Mouse (Mus musculus): ENCODE results near the gene Sspo.

Gene Sspo

GRCm38 (mm10) chr6:48530862-48531261 lies 82.8 kb downstream of the Sspo start:
- Histone ChIP-seq H3K27me3 (ENCODE audit: control insufficient read depth, insufficient read depth, low read length, poor library complexity, severe bottlenecking) (no peaks in the 10 kb centered on the region), H3K36me3 (ENCODE audit: control insufficient read depth, insufficient read depth, low read length, poor library complexity, severe bottlenecking) (no peaks in the 10 kb centered on the region)
- no peak for DNase-seq (ENCODE audit: low read depth, low spot score)

DNA sequence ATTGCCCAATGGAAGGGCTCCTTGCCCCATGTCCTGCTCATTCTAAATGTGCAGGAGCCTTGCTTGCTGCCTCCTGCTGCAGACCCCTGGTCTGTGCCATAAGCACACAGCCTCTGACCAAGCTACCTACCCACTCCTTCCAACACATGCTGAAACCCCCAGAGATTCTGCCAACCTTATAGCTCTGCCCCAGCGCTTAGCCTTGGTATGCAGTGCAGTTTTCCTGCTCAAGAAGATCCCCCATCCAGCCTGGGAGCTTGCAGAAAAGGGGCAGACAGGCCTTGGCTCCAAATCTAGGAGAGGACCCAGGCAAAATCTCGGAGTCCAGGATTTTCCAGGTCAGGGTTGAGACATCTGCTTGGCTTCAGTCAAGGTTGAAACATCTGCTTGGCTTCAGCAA lies 85.4 kb downstream of the Sspo start:
- no peaks in the 10 kb centered on the region for H3K36me3 ChIP-seq (ENCODE audit: control insufficient read depth, insufficient read depth, low read length, poor library complexity, severe bottlenecking)
- no peak for DNase-seq (ENCODE audit: low read depth, low spot score)
- no peaks in the 10 kb centered on the region for H3K27me3 ChIP-seq (ENCODE audit: control insufficient read depth, insufficient read depth, low read length, poor library complexity, severe bottlenecking)

DNA sequence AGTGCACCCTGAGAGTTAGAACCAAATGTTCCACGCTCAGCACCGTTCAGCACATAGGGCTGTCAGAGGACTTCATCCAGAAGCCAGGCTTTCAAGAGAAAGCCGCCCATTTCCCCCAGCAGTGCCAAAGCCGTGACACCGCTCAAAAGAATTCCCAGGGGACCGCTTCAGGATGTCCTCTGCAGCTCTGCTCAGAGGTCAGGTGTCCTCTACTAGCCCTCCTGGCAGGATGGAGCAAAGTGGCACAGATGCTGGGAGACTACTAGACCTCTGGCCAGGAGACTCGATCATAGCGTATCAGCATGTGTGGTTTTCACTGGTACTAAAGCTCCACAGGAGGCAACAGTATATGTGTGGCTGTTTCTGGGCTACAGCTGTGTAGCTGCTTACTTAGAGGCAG lies 86.9 kb downstream of the Sspo start:
- no peaks in the 10 kb centered on the region for H3K36me3 ChIP-seq (ENCODE audit: control insufficient read depth, insufficient read depth, low read length, poor library complexity, severe bottlenecking)
- no peak for DNase-seq (ENCODE audit: low read depth, low spot score)

GRCm38 (mm10) chr6:48536091-48536490 lies 88.1 kb downstream of the Sspo start:
- H3K27me3 ChIP-seq (ENCODE audit: control insufficient read depth, insufficient read depth, low read length, poor library complexity, severe bottlenecking) = no peaks in the 10 kb centered on the region
- DNase-seq (ENCODE audit: low read depth, low spot score) = no peak
- no peaks in the 10 kb centered on the region for H3K36me3 ChIP-seq (ENCODE audit: control insufficient read depth, insufficient read depth, low read length, poor library complexity, severe bottlenecking)

More for the DNA sequence above, 86.9 kb downstream of the Sspo start:
- H3K27me3 ChIP-seq (ENCODE audit: control insufficient read depth, insufficient read depth, low read length, poor library complexity, severe bottlenecking) = no peaks in the 10 kb centered on the region

- no peaks in the 10 kb centered on the region for H3K27me3 ChIP-seq (ENCODE audit: control insufficient read depth, insufficient read depth, low read length, poor library complexity, severe bottlenecking)
- H3K36me3 ChIP-seq (ENCODE audit: control insufficient read depth, insufficient read depth, low read length, poor library complexity, severe bottlenecking) = no peaks in the 10 kb centered on the region
- no peak for DNase-seq (ENCODE audit: low read depth, low spot score)
Measured at GRCm38 (mm10) chr6:48537105-48537954, 89.3 kb downstream of the Sspo start, which contains the start of gene Atp6v0e2. Gene Atp6v0e2, plus strand, starts transcription at chr6:48537615.

DNA sequence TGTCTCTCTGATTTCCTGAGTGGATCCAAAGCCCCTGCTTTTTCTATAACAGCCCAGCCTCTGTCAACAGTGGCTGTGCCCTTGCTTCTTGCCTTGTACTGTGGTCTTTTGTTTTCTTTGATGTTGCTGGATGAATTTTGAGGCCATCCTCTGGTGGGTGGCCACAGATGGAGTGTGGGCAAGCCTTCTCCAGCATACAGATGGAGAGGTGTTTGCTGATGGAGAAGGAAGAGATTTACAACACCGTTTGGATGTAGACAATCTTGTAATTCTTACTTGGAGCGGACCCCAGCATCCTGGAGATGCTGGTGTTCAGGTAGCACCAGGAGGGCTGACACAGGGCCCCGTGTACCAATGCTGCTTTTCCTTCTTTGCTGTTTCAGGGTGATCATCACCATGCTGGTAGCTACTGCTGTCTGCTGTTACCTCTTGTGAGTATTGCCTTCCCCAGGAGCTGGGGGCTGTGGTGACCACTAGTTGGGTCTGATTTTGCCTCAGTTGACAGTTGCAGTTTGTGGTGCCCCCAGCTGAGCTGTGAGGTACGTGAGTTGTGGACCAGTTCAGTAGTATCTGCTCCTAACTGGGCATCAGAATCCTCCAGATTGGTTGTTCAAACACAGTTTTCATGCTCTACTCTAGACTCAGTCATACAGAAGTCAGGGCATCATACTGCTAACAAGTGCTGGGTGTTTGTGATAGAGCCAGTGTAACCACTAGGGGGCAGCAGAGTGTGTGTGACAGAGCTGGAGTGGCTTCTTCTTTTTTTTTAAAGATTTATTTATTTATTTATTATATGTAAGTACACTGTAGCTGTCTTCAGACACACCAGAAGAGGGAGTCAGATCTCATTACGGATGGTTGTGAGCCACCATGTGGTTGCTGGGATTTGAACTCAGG lies 91.1 kb downstream of the Sspo start:
- no peaks in the 10 kb centered on the region for H3K27me3 ChIP-seq (ENCODE audit: control insufficient read depth, insufficient read depth, low read length, poor library complexity, severe bottlenecking)
- no peaks in the 10 kb centered on the region for H3K36me3 ChIP-seq (ENCODE audit: control insufficient read depth, insufficient read depth, low read length, poor library complexity, severe bottlenecking)
- DNase-seq (ENCODE audit: low read depth, low spot score) = peak; percentile 90

DNA sequence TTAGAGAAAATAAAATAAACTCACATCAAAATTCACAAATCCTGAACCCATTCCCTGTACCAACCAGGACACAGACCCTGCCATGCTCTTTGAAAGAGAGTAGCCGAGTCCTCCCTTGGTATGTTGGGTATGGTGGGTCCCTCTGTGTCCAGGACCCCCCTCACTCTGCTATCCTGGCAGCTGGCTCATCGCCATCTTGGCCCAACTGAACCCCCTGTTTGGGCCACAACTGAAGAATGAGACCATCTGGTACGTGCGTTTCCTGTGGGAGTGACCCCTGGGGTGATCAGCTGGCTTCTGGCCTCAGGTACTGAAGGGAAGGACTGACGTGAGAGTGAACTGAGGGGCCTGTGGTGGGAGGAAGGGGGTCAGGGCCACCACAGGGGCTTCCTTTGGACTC lies 91.8 kb downstream of the Sspo start:
- Histone ChIP-seq H3K27me3 (ENCODE audit: control insufficient read depth, insufficient read depth, low read length, poor library complexity, severe bottlenecking) (no peaks in the 10 kb centered on the region), H3K36me3 (ENCODE audit: control insufficient read depth, insufficient read depth, low read length, poor library complexity, severe bottlenecking) (no peaks in the 10 kb centered on the region)
- no peak for DNase-seq (ENCODE audit: low read depth, low spot score)

DNA sequence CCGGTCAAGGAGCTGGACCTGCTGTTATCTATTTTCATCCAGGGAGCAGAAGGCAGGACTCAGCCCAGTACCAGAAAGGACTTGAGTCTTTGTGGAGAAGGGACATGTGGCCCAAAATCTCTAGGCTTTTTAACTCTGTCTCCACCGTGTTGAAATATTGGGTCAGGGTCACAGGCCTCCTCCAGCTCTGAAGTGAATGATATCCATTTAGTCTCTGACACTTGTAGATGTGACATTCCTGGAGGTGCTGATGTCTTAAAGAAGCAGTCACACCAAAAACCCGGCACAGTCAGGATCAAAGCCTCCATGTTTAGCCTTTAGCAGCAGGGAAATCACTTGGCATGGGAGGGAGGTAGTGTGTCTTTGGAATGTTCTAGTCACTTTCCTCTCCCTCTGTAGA lies 92.7 kb downstream of the Sspo start:
- DNase-seq (ENCODE audit: low read depth, low spot score) = no peak
- H3K36me3 ChIP-seq (ENCODE audit: control insufficient read depth, insufficient read depth, low read length, poor library complexity, severe bottlenecking) = no peaks in the 10 kb centered on the region
- no peaks in the 10 kb centered on the region for H3K27me3 ChIP-seq (ENCODE audit: control insufficient read depth, insufficient read depth, low read length, poor library complexity, severe bottlenecking)

- Histone ChIP-seq H3K36me3 (ENCODE audit: control insufficient read depth, insufficient read depth, low read length, poor library complexity, severe bottlenecking) (no peaks in the 10 kb centered on the region), H3K27me3 (ENCODE audit: control insufficient read depth, insufficient read depth, low read length, poor library complexity, severe bottlenecking) (no peaks in the 10 kb centered on the region)
- no peak for DNase-seq (ENCODE audit: low read depth, low spot score)
Measured at GRCm38 (mm10) chr6:48541560-48542450, 93.8 kb downstream of the Sspo start.

GRCm38 (mm10) chr6:48542631-48543030 lies 94.6 kb downstream of the Sspo start:
- no peaks in the 10 kb centered on the region for H3K36me3 ChIP-seq (ENCODE audit: control insufficient read depth, insufficient read depth, low read length, poor library complexity, severe bottlenecking)
- no peak for DNase-seq (ENCODE audit: low read depth, low spot score)
- no peaks in the 10 kb centered on the region for H3K27me3 ChIP-seq (ENCODE audit: control insufficient read depth, insufficient read depth, low read length, poor library complexity, severe bottlenecking)

- H3K27me3 ChIP-seq (ENCODE audit: control insufficient read depth, insufficient read depth, low read length, poor library complexity, severe bottlenecking) = no peaks in the 10 kb centered on the region
- no peaks in the 10 kb centered on the region for H3K36me3 ChIP-seq (ENCODE audit: control insufficient read depth, insufficient read depth, low read length, poor library complexity, severe bottlenecking)
- no peak for DNase-seq (ENCODE audit: low read depth, low spot score)
Measured at GRCm38 (mm10) chr6:48545251-48545650, 97.2 kb downstream of the Sspo start.

DNA sequence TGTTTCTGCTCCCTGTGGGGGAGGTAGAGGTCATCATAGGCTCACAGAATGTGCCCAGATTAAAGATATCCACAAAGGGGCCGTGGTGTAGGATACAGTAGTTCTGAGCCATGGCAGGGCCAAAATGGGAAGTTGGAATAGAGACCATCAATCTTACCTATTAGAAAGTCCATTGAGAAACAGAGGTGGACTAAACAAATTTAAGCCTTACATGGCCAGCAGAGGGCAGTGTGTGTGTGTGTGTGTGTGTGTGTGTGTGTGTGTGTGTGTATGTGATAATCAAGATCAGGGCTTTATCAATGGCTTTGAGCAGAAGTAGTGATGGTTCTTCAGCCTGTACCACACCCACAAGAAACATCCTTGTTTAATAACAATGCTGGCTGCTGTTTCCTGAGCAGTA lies 98.2 kb downstream of the Sspo start:
- peak; percentile 62 for DNase-seq (ENCODE audit: low read depth, low spot score)
- Histone ChIP-seq H3K27me3 (ENCODE audit: control insufficient read depth, insufficient read depth, low read length, poor library complexity, severe bottlenecking) (no peaks in the 10 kb centered on the region), H3K36me3 (ENCODE audit: control insufficient read depth, insufficient read depth, low read length, poor library complexity, severe bottlenecking) (no peaks in the 10 kb centered on the region)

DNA sequence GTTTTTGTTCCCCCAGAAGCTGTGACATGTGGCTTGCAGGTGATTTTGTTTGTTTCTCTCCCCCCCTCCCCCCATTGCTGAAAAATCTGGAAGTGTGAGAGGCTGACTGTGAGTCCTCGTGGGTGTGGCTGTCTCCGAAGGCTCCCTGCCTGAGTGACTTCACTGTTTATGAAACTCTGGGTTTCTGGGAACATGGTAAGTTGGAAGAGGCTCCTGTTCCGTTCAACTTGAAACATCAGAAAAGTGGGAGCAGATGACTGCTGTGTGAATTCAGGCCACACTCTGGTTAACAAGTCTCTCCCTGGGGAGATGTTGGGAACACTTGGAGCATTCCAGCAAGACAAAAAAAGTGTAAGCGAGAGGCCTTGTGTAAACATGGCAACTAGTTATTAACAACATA lies 98.8 kb downstream of the Sspo start:
- Histone ChIP-seq H3K27me3 (ENCODE audit: control insufficient read depth, insufficient read depth, low read length, poor library complexity, severe bottlenecking) (no peaks in the 10 kb centered on the region), H3K36me3 (ENCODE audit: control insufficient read depth, insufficient read depth, low read length, poor library complexity, severe bottlenecking) (no peaks in the 10 kb centered on the region)
- no peak for DNase-seq (ENCODE audit: low read depth, low spot score)

DNA sequence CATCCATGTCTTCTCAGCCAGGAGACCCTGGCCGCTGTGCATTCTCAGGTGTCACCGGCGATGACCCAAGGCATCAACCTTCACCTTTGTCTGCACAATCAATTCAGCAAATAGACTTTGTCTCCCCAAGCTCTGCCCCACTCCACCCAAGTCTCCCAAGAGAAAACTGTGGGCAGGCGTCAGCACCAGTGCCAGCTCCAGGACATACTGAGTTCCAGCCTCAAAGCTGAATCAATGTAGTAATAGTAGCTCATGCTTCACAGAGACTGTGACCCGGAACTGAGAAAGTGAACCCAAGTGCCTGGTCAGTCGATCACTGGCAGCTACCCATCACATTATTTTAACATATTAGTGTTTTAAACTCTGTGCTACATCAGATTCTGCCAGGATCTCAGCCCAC lies 100.3 kb downstream of the Sspo start:
- no peaks in the 10 kb centered on the region for H3K36me3 ChIP-seq (ENCODE audit: control insufficient read depth, insufficient read depth, low read length, poor library complexity, severe bottlenecking)
- H3K27me3 ChIP-seq (ENCODE audit: control insufficient read depth, insufficient read depth, low read length, poor library complexity, severe bottlenecking) = no peaks in the 10 kb centered on the region

More for the DNA sequence above, 100.3 kb downstream of the Sspo start:
- no peak for DNase-seq (ENCODE audit: low read depth, low spot score)
